Mouse (Mus musculus) CH12.LX (cell line): ENCODE measurements at regions not wholly inside any gene's neighbourhood (a gene's known extent, or its start where the extent isn't known, plus 50 kb on each side); places are given as distances from the start of the nearest gene placed in this dataset.

Experiments
- DNase-seq: peaks from one replicate; pipeline ENCODE4 v3.0.0-alpha.2; 2013; ENCODE audit errors: extremely low read depth
- H3K27ac ChIP-seq: 2 replicates; pipeline ENCODE4 v1.5.1; 2012; ENCODE audit warnings: low read depth, mild to moderate bottlenecking, control low read depth, moderate library complexity; ENCODE audit not compliant: insufficient read depth
- H3K27me3 ChIP-seq: replicated peaks from 2 replicates; pipeline ENCODE3; 2012; ENCODE audit warnings: inconsistent platforms
- H3K36me3 ChIP-seq, 2 experiments: replicated peaks in 1 of 2; 2 replicates each; pipeline versions ENCODE3 to v1.6.1; 2012; ENCODE audit warnings: inconsistent platforms in 1 of 2, low read length in 1 of 2, mild to moderate bottlenecking in 1 of 2, mixed read lengths in 1 of 2, moderate library complexity in 1 of 2; ENCODE audit not compliant: control insufficient read depth in 1 of 2, insufficient read depth in 1 of 2
- H3K4me1 ChIP-seq, 2 experiments: 2 replicates each; pipeline ENCODE4 v1.6.1; 2012; ENCODE audit warnings: inconsistent platforms in 1 of 2, moderate library complexity in 1 of 2; ENCODE audit not compliant: insufficient read depth in 2 of 2, control insufficient read depth in 1 of 2
- H3K4me2 ChIP-seq: 2 replicates; pipeline ENCODE4 v1.6.1; 2012; ENCODE audit warnings: low read depth, mild to moderate bottlenecking, control low read depth; ENCODE audit not compliant: poor library complexity, insufficient read depth, severe bottlenecking
- H3K4me3 ChIP-seq, 3 experiments: fragments of 150-350 bp in 1 of 3; sonication (generic) in 1 of 3; replicated peaks in 1 of 3; 2 replicates each; pipeline versions ENCODE3 to v1.5.1; 2011 to 2012; ENCODE audit warnings: low read depth in 2 of 3, low read length in 2 of 3, mild to moderate bottlenecking in 2 of 3, moderate library complexity in 2 of 3, control low read depth in 1 of 3, improper control_type of control experiment in 1 of 3, inconsistent platforms in 1 of 3, mixed read lengths in 1 of 3; ENCODE audit not compliant: poor library complexity in 1 of 3
- H3K79me2 ChIP-seq: replicated peaks from 2 replicates; pipeline ENCODE4 v1.6.1; 2012; ENCODE audit warnings: mild to moderate bottlenecking, moderate library complexity; ENCODE audit not compliant: control insufficient read depth, poor library complexity, insufficient read depth, severe bottlenecking; ENCODE audit errors: extremely low read depth
- H3K9ac ChIP-seq: 2 replicates; pipeline ENCODE4 v1.6.1; 2012; ENCODE audit warnings: low read depth, mild to moderate bottlenecking, control low read depth, moderate library complexity; ENCODE audit not compliant: insufficient read depth
- H3K9me3 ChIP-seq: replicated peaks from 2 replicates; pipeline ENCODE3; 2012; ENCODE audit warnings: low read length, inconsistent platforms, mixed read lengths
- BHLHE40 ChIP-seq: IDR thresholded peaks from 2 replicates; pipeline ENCODE4 v1.6.1; 2011; ENCODE audit warnings: mild to moderate bottlenecking, low read depth, low read length, improper control_type of control experiment
- CHD2 ChIP-seq: IDR thresholded peaks from 2 replicates; pipeline ENCODE4 v1.6.1; 2011; ENCODE audit warnings: low read length, improper control_type of control experiment
- E2F4 ChIP-seq: IDR thresholded peaks from 2 replicates; pipeline ENCODE4 v1.6.1; 2011; ENCODE audit warnings: low read depth, low read length, improper control_type of control experiment; ENCODE audit not compliant: insufficient replicate concordance
- ELF1 ChIP-seq: IDR thresholded peaks from 2 replicates; pipeline ENCODE4 v1.6.1; 2014; ENCODE audit warnings: low read depth, mild to moderate bottlenecking, inconsistent platforms, low read length, improper control_type of control experiment
- ETS1 ChIP-seq: conservative IDR thresholded peaks from 2 replicates; pipeline ENCODE4 v1.6.1; 2012; ENCODE audit warnings: low read depth, mild to moderate bottlenecking, inconsistent platforms, low read length, improper control_type of control experiment, moderate library complexity
- JUND ChIP-seq: conservative IDR thresholded peaks from 2 replicates; pipeline ENCODE4 v1.6.1; 2011; ENCODE audit warnings: low read depth, low read length, improper control_type of control experiment
- MAFK ChIP-seq: IDR thresholded peaks from 2 replicates; pipeline ENCODE4 v1.6.1; 2011; ENCODE audit warnings: low read length, improper control_type of control experiment; ENCODE audit not compliant: insufficient replicate concordance
- MAX ChIP-seq: IDR thresholded peaks from 2 replicates; pipeline ENCODE4 v1.6.1; 2011; ENCODE audit warnings: low read length, improper control_type of control experiment
- MAZ ChIP-seq: IDR thresholded peaks from 2 replicates; pipeline ENCODE4 v1.6.1; 2012; ENCODE audit warnings: low read depth, mild to moderate bottlenecking, inconsistent platforms, low read length, improper control_type of control experiment, moderate library complexity
- MEF2A ChIP-seq: IDR thresholded peaks from 2 replicates; pipeline ENCODE4 v1.6.1; 2014; ENCODE audit warnings: low read depth, mild to moderate bottlenecking, inconsistent platforms, low read length, improper control_type of control experiment, borderline replicate concordance
- MXI1 ChIP-seq: IDR thresholded peaks from 2 replicates; pipeline ENCODE4 v1.6.1; 2011; ENCODE audit warnings: mild to moderate bottlenecking, low read depth, low read length, improper control_type of control experiment
- NELFE ChIP-seq: IDR thresholded peaks from 2 replicates; pipeline ENCODE4 v1.6.1; 2011; ENCODE audit warnings: low read depth, low read length, improper control_type of control experiment
- NRF1 ChIP-seq: IDR thresholded peaks from 2 replicates; pipeline ENCODE4 v1.6.1; 2014; ENCODE audit warnings: low read depth, mild to moderate bottlenecking, inconsistent platforms, low read length, improper control_type of control experiment, moderate library complexity
- PAX5 ChIP-seq: IDR thresholded peaks from 2 replicates; pipeline ENCODE4 v1.6.1; 2012; ENCODE audit warnings: low read length, inconsistent platforms, mixed read lengths
- POLR2AphosphoS2 ChIP-seq: IDR thresholded peaks from 2 replicates; pipeline ENCODE4 v1.6.1; 2011; ENCODE audit warnings: low read depth, low read length, improper control_type of control experiment
- RAD21 ChIP-seq: IDR thresholded peaks from 2 replicates; pipeline ENCODE4 v1.6.1; 2011; ENCODE audit warnings: low read depth, mild to moderate bottlenecking, low read length, improper control_type of control experiment, moderate library complexity
- SIN3A ChIP-seq: IDR thresholded peaks from 2 replicates; pipeline ENCODE4 v1.6.1; 2012; ENCODE audit warnings: low read length, improper control_type of control experiment, inconsistent platforms
- TCF12 ChIP-seq: IDR thresholded peaks from 2 replicates; pipeline ENCODE4 v1.6.1; 2014; ENCODE audit warnings: low read depth, mild to moderate bottlenecking, inconsistent platforms, low read length, improper control_type of control experiment
- UBTF ChIP-seq: IDR thresholded peaks from 2 replicates; pipeline ENCODE4 v1.6.1; 2012; ENCODE audit warnings: low read depth, mild to moderate bottlenecking, inconsistent platforms, low read length, improper control_type of control experiment, moderate library complexity
- USF1 ChIP-seq: IDR thresholded peaks from 2 replicates; pipeline ENCODE4 v1.6.1; 2014; ENCODE audit warnings: low read depth, mild to moderate bottlenecking, inconsistent platforms, low read length, improper control_type of control experiment
- ZKSCAN1 ChIP-seq: IDR thresholded peaks from 2 replicates; pipeline ENCODE4 v1.6.1; 2012; ENCODE audit warnings: low read depth, inconsistent platforms, low read length, improper control_type of control experiment, borderline replicate concordance
- ZMIZ1 ChIP-seq: IDR thresholded peaks from 2 replicates; pipeline ENCODE4 v1.6.1; 2012; ENCODE audit warnings: low read depth, mild to moderate bottlenecking, inconsistent platforms, low read length, improper control_type of control experiment
- ZNF384 ChIP-seq: IDR thresholded peaks from 2 replicates; pipeline ENCODE4 v1.6.1; 2012; ENCODE audit warnings: low read depth, low read length, improper control_type of control experiment, inconsistent platforms
- dilution Hi-C: fragments of 300-500 bp; cut with MboI; formaldehyde crosslinking; loops from 2 replicates; pipeline ENCODE4 v1.14.3; 2020; ENCODE audit warnings: low sequenced_read_pairs; ENCODE audit not compliant: extremely low pct_unique_long_range_greater_than_20kb, extremely low pct_ligation_motif_present
- in situ Hi-C: fragments of 300-500 bp; cut with MboI; formaldehyde crosslinking; loops from 3 replicates; pipeline ENCODE4 v1.14.3; 2019; ENCODE audit warnings: low sequenced_read_pairs, low pct_ligation_motif_present, low pct_unique_long_range_greater_than_20kb, mixed read lengths

GRCm38 (mm10) chr3:121884328-121885248 is 67.8 kb upstream of the Arhgap29 start (continued):
- TF ChIP-seq TCF12 (no peak), MAX (no peak), JUND (no peak), E2F4 (peak; percentile 54; the same call in 1 of the 2 replicates), SIN3A (peak; percentile 27; the same call in 1 of the 2 replicates), USF1 (no peak), MAZ (0 out of 2 replicates have a peak, but pooled peaks have one; percentile 2), UBTF (no peak), ZNF384 (peak; percentile 22; the same call in 1 of the 2 replicates), RAD21 (peak; percentile 94)
- TF ChIP-seq, all 38 proteins: peak for 11

GRCm38 (mm10) chr3:121880355-121880754 is 65.3 kb upstream of the Abcd3 start:
- TF ChIP-seq NRF1 (no peak), ETS1 (no peak), MEF2A (no peak), BHLHE40 (no peak), NELFE (no peak), CHD2 (no peak), ELF1 (no peak), POLR2AphosphoS2 (no peak), MAX (no peak), ZMIZ1 (no peak), TCF12 (no peak), UBTF (no peak), PAX5 (no peak), MAFK (no peak), ZKSCAN1 (no peak), MXI1 (no peak)
- Histone ChIP-seq H3K79me2 (no peaks in the 10 kb centered on the region), H3K9me3 (peaks cover 4% of the 10 kb centered on the region), H3K9ac (no peak overlapping the region), H3K27me3 (no peaks in the 10 kb centered on the region), H3K4me3 (no peak overlapping the region), H3K27ac (no peak overlapping the region), H3K4me2 (no peak overlapping the region), H3K36me3 (no peaks in the 10 kb centered on the region), H3K4me1 (peaks cover 7 to 15% of the 10 kb centered on the region in 2 experiments)
- DNase-seq, result no peak
- dilution Hi-C loops, result no loop called here
- in situ Hi-C loops, result loop anchor here (10.0 to 25.0 kb wide), 2 partner anchors 404 to 757 kb away; no protein-coding TSS in a partner anchor
